Mouse (Mus musculus) T-helper 2 cell (primary cell): ENCODE measurements around the gene Taf5l.
"Not testable (repeated sequence)": the region's sequence is repeated elsewhere in the genome, so short reads cannot be mapped to it uniquely, and the experiment has no call there.

Experiments used
- in situ Hi-C: fragments of 300-600 bp; cut with MboI, MseI; formaldehyde crosslinking; loops from one replicate; pipeline ENCODE4 v1.15.1; 2025; ENCODE audit warnings: high pct_unique_total_duplicates

Taf5l gene

GRCm38 (mm10) chr8:124014299-124014698 lies 6.9 kb downstream of the Taf5l start:
- in situ Hi-C loops, result not testable (repeated sequence)

- in situ Hi-C loops, result no loop called here
Measured at GRCm38 (mm10) chr8:124011989-124012586, 9.1 kb downstream of the Taf5l start.

- in situ Hi-C loops, result no loop called here
Measured at GRCm38 (mm10) chr8:124011580-124011979, 9.6 kb downstream of the Taf5l start.

GRCm38 (mm10) chr8:124007829-124008228 lies 13.4 kb downstream of the Taf5l start:
- in situ Hi-C loops, result no loop called here

- in situ Hi-C loops, result no loop called here
Measured at GRCm38 (mm10) chr8:124002546-124003108, 18.6 kb downstream of the Taf5l start.

- in situ Hi-C loops, result no loop called here
Measured at GRCm38 (mm10) chr8:123999568-123999967, 21.6 kb downstream of the Taf5l start.

GRCm38 (mm10) chr8:123993997-123994396 lies 27.2 kb downstream of the Taf5l start:
- in situ Hi-C loops, result no loop called here

- in situ Hi-C loops, result no loop called here
Measured at GRCm38 (mm10) chr8:123993597-123993996, 27.6 kb downstream of the Taf5l start.

- in situ Hi-C loops, result no loop called here
Measured at GRCm38 (mm10) chr8:123992587-123992986, 28.6 kb downstream of the Taf5l start.

GRCm38 (mm10) chr8:123990277-123991049 lies 30.7 kb downstream of the Taf5l start:
- in situ Hi-C loops, result no loop called here

GRCm38 (mm10) chr8:123989128-123989527 lies 32.1 kb downstream of the Taf5l start:
- in situ Hi-C loops, result no loop called here

- in situ Hi-C loops, result no loop called here
Measured at GRCm38 (mm10) chr8:123988605-123989038, 32.6 kb downstream of the Taf5l start.

- in situ Hi-C loops, result no loop called here
Measured at GRCm38 (mm10) chr8:123982826-123983400, 38.3 kb downstream of the Taf5l start, which contains the start of gene Abcb10. TSS of gene Abcb10 (minus strand) at chr8:123983122.

- in situ Hi-C loops, result no loop called here
Measured at GRCm38 (mm10) chr8:123982291-123982793, 38.9 kb downstream of the Taf5l start.

GRCm38 (mm10) chr8:123981674-123982073 lies 39.5 kb downstream of the Taf5l start:
- in situ Hi-C loops, result no loop called here

- in situ Hi-C loops, result no loop called here
Measured at GRCm38 (mm10) chr8:123980239-123980638, 41.0 kb downstream of the Taf5l start.

GRCm38 (mm10) chr8:123978926-123979325 lies 42.3 kb downstream of the Taf5l start:
- in situ Hi-C loops, result no loop called here

- in situ Hi-C loops, result no loop called here
Measured at GRCm38 (mm10) chr8:123978166-123978838, 42.9 kb downstream of the Taf5l start.

GRCm38 (mm10) chr8:123977499-123977898 lies 43.7 kb downstream of the Taf5l start:
- in situ Hi-C loops, result no loop called here

- in situ Hi-C loops, result no loop called here
Measured at GRCm38 (mm10) chr8:123973495-123973894, 47.7 kb downstream of the Taf5l start.

- in situ Hi-C loops, result no loop called here
Measured at GRCm38 (mm10) chr8:123966896-123967295, 54.3 kb downstream of the Taf5l start.

- in situ Hi-C loops, result no loop called here
Measured at GRCm38 (mm10) chr8:123961371-123961770, 59.8 kb downstream of the Taf5l start.
